Mouse (Mus musculus): ENCODE measurements around the gene Robo4.

- TF ChIP-seq CTCF (IDR thresholded peaks at IDR 0.05) (no peak), EP300 (IDR thresholded peaks at IDR 0.05) (no peak)
These were observed 11.3 kb downstream of the Robo4 start for GRCm38 (mm10) chr9:37412989-37413388.
